Mouse (Mus musculus) adrenal gland, adult 8-10 months (tissue): Measurements from ENCODE around the gene Tmem178b. TPM values are rescaled to one million over a fixed set of nuclear protein-coding genes. Genes with fewer than 3 reads are reported as not detected.

Experiments used
- DNase-seq: peaks from one replicate; pipeline ENCODE4 v3.0.0; 2022
- total RNA-seq, 4 experiments: library from RNA; stranded (reverse); gene quantifications; 2 replicates each; pipeline ENCODE4 v1.2.4; 2022

The Tmem178b gene
- total RNA-seq, 4 experiments from 2014 or later = 19.2 to 38.5 (median 24.0) TPM

- DNase-seq = no peak
These were observed 225.4 kb downstream of the Tmem178b start for GRCm38 (mm10) chr6:40098498-40098897.

GRCm38 (mm10) chr6:40101785-40102184, 228.7 kb downstream of the Tmem178b start:
- DNase-seq = no peak

- no peak for DNase-seq
These were observed 229.8 kb downstream of the Tmem178b start for GRCm38 (mm10) chr6:40102863-40103262.

GRCm38 (mm10) chr6:40110029-40110428, 237.0 kb downstream of the Tmem178b start:
- DNase-seq = no peak

- DNase-seq = no peak
These were observed 237.7 kb downstream of the Tmem178b start for GRCm38 (mm10) chr6:40110729-40111128.

GRCm38 (mm10) chr6:40112488-40112887, 239.4 kb downstream of the Tmem178b start:
- no peak for DNase-seq

GRCm38 (mm10) chr6:40116225-40116624, 243.2 kb downstream of the Tmem178b start:
- DNase-seq = no peak

- DNase-seq = no peak
These were observed 247.1 kb downstream of the Tmem178b start for GRCm38 (mm10) chr6:40120176-40120575.

GRCm38 (mm10) chr6:40121494-40121893, 248.4 kb downstream of the Tmem178b start:
- no peak for DNase-seq

GRCm38 (mm10) chr6:40123070-40123690, 250.1 kb downstream of the Tmem178b start:
- peak; percentile 29 for DNase-seq

- DNase-seq = no peak
These were observed 250.9 kb downstream of the Tmem178b start for GRCm38 (mm10) chr6:40123960-40124359.

- no peak for DNase-seq
These were observed 255.6 kb downstream of the Tmem178b start for GRCm38 (mm10) chr6:40128716-40129115.

GRCm38 (mm10) chr6:40131936-40132335, 258.9 kb downstream of the Tmem178b start:
- no peak for DNase-seq

- no peak for DNase-seq
These were observed 260.4 kb downstream of the Tmem178b start for GRCm38 (mm10) chr6:40133436-40133835.

GRCm38 (mm10) chr6:40135716-40136115, 262.6 kb downstream of the Tmem178b start:
- DNase-seq = no peak

GRCm38 (mm10) chr6:40137346-40137745, 264.3 kb downstream of the Tmem178b start:
- no peak for DNase-seq

- DNase-seq = peak; percentile 30
These were observed 264.9 kb downstream of the Tmem178b start for GRCm38 (mm10) chr6:40137831-40138520.

GRCm38 (mm10) chr6:40142582-40142981, 269.5 kb downstream of the Tmem178b start:
- DNase-seq = no peak

GRCm38 (mm10) chr6:40144371-40144770, 271.3 kb downstream of the Tmem178b start:
- no peak for DNase-seq

GRCm38 (mm10) chr6:40145601-40146000, 272.5 kb downstream of the Tmem178b start:
- DNase-seq = no peak

GRCm38 (mm10) chr6:40152241-40152640, 279.2 kb downstream of the Tmem178b start:
- DNase-seq = no peak

GRCm38 (mm10) chr6:40161381-40161780, 288.3 kb downstream of the Tmem178b start:
- no peak for DNase-seq

GRCm38 (mm10) chr6:40173559-40173958, 300.5 kb downstream of the Tmem178b start:
- no peak for DNase-seq

- DNase-seq = no peak
These were observed 304.8 kb downstream of the Tmem178b start for GRCm38 (mm10) chr6:40177870-40178269.
